Mouse (Mus musculus) C2C12 (cell line): Measurements from ENCODE around the gene Smpd3.

Experiments
- CTCF ChIP-seq: IDR thresholded peaks from one replicate; pipeline ENCODE4 v1.5.1; 2011; ENCODE audit not compliant: control insufficient read depth, insufficient read depth, insufficient read length
- MAX ChIP-seq: IDR thresholded peaks from one replicate; pipeline ENCODE4 v1.6.1; 2011; ENCODE audit warnings: mild to moderate bottlenecking, control low read depth

GRCm38 (mm10) chr8:106315402-106316187 lies 22.2 kb downstream of the Smpd3 start:
- no peak for TF ChIP-seq CTCF
- TF ChIP-seq MAX = no peak
